ENCODE assay signal across 15 mouse cellular contexts in genomic region chr7:35415226-35415625, GRCm38 (mm10). TPM values are rescaled to one million over a fixed set of nuclear protein-coding genes. Genes with fewer than 3 reads are reported as not detected.
DNase-seq lines count a peak whose midpoint lies in the region; ATAC-seq and TF ChIP-seq lines count a peak whose summit lies in the region.
"Had no signal": no experiment of that assay in that cellular context is flagged by ENCODE, and none has a peak within 500 bp of the region (broad histone marks: within the 10 kb centered on the region; RNA-seq: fewer than 3 reads in every experiment).

No protein-coding gene starts in this region.

- TF ChIP-seq RAD21 in CH12.LX (IDR thresholded peaks at IDR 0.05; ENCODE audit: low read depth, low read length): no peak

- H3K4me2 ChIP-seq in kidney, embryonic 15.5 days: no peak overlapping the region
- no peak overlapping the region for H3K4me2 ChIP-seq in CH12.LX (ENCODE audit: insufficient read depth, low read depth, poor library complexity, severe bottlenecking)
- no peak overlapping the region for H3K4me2 ChIP-seq in intestine, embryonic 16.5 days (ENCODE audit: low read depth, low read length)
- H3K4me2 ChIP-seq: heart, embryonic 12.5 days had no signal

- DNase-seq in kidney, postnatal 10 days: no peak
- DNase-seq in CH12.LX (ENCODE audit: extremely low read depth): peak; percentile 54
- DNase-seq in thymus, postnatal 0 days (ENCODE audit: low spot score): peak; percentile 83
- DNase-seq in frontal cortex, postnatal 14 days (ENCODE audit: low spot score in 2 of 2): no peak
- DNase-seq: cerebellum, adult 11-12 months had no signal

- no peak for TF ChIP-seq CTCF in CH12.LX (conservative IDR thresholded peaks at IDR 0.05 in 1 of 2, IDR thresholded peaks at IDR 0.05 in 1 of 2; ENCODE audit: low read depth in 2 of 2, low read length in 2 of 2)

- in situ Hi-C loops in CH12.LX (cut with MboI; ENCODE audit: low pct_ligation_motif_present, low pct_unique_long_range_greater_than_20kb, low sequenced_read_pairs): no loop called here

- ATAC-seq in kidney, embryonic 15.5 days (replicated peaks; ENCODE audit: low FRiP score): no peak
- no peak for ATAC-seq in intestine, embryonic 16.5 days
- ATAC-seq in monocyte, adult 5-6 weeks (replicated peaks; ENCODE audit: insufficient number of reproducible peaks, low FRiP score, low TSS enrichment, poor library complexity, severe bottlenecking): no peak
- ATAC-seq: hindbrain, embryonic 16.5 days had no signal

- H3K27me3 ChIP-seq in kidney, embryonic 15.5 days: no peaks in the 10 kb centered on the region
- no peaks in the 10 kb centered on the region for H3K27me3 ChIP-seq in CH12.LX (replicated peaks)
- H3K27me3 ChIP-seq in intestine, embryonic 16.5 days (replicated peaks; ENCODE audit: control insufficient read depth, insufficient read depth, low read length): no peaks in the 10 kb centered on the region
- H3K27me3 ChIP-seq: heart, embryonic 12.5 days had no signal

- H3K4me3 ChIP-seq in kidney, embryonic 15.5 days (replicated peaks): no peak overlapping the region
- H3K4me3 ChIP-seq in CH12.LX (replicated peaks in 1 of 3; ENCODE audit: low read depth in 2 of 3, low read length in 2 of 3, poor library complexity in 1 of 3): no peak overlapping the region
- H3K4me3 ChIP-seq in intestine, embryonic 16.5 days (ENCODE audit: low read length): no peak overlapping the region
- H3K4me3 ChIP-seq: forebrain, embryonic 10.5 days; heart, embryonic 12.5 days; layer of hippocampus, adult 2 months had no signal

- WGBS in kidney, embryonic 15.5 days: 62% methylated on average over 5 of the region's 5 CpGs
- 66% methylated on average over 5 of the region's 5 CpGs for WGBS in intestine, embryonic 16.5 days

- H3K27ac ChIP-seq in kidney, embryonic 15.5 days: peak overlapping the region; percentile 66
- H3K27ac ChIP-seq in CH12.LX (ENCODE audit: insufficient read depth, low read depth): no peak overlapping the region
- H3K27ac ChIP-seq in intestine, embryonic 16.5 days (ENCODE audit: low read length): peak overlapping the region; percentile 88
- H3K27ac ChIP-seq: forebrain, embryonic 10.5 days; layer of hippocampus, adult 2 months; macrophage had no signal

- no peak for TF ChIP-seq POLR2A in CH12.LX (IDR thresholded peaks at IDR 0.05; ENCODE audit: low read depth, low read length)

- H3K4me1 ChIP-seq in kidney, embryonic 15.5 days: peaks cover 12% of the 10 kb centered on the region
- H3K4me1 ChIP-seq in CH12.LX (ENCODE audit: control insufficient read depth in 1 of 2, insufficient read depth in 2 of 2): peaks cover 2 to 32% of the 10 kb centered on the region in 2 experiments; a peak in 3 of 4 replicates
- 0 out of 2 replicates have a peak, but pooled peaks cover 4% of the 10 kb centered on the region for H3K4me1 ChIP-seq in intestine, embryonic 16.5 days (ENCODE audit: control insufficient read depth, insufficient read depth, low read length)
- H3K4me1 ChIP-seq: forebrain, embryonic 10.5 days had no signal

- no peak overlapping the region for H3K9ac ChIP-seq in kidney, embryonic 15.5 days
- H3K9ac ChIP-seq in CH12.LX (ENCODE audit: insufficient read depth, low read depth): no peak overlapping the region
- H3K9ac ChIP-seq in intestine, embryonic 16.5 days (ENCODE audit: low read depth, low read length): no peak overlapping the region
- H3K9ac ChIP-seq: heart, embryonic 12.5 days had no signal

- H3K79me2 ChIP-seq in CH12.LX (replicated peaks; ENCODE audit: control insufficient read depth, extremely low read depth, insufficient read depth, poor library complexity, severe bottlenecking): no peaks in the 10 kb centered on the region

- no peaks in the 10 kb centered on the region for H3K9me3 ChIP-seq in kidney, embryonic 15.5 days (replicated peaks)
- no peaks in the 10 kb centered on the region for H3K9me3 ChIP-seq in CH12.LX (replicated peaks; ENCODE audit: low read length)
- no peaks in the 10 kb centered on the region for H3K9me3 ChIP-seq in intestine, embryonic 16.5 days (ENCODE audit: control insufficient read depth, low read length)
- H3K9me3 ChIP-seq: forebrain, embryonic 10.5 days; heart, embryonic 12.5 days had no signal

- H3K36me3 ChIP-seq in kidney, embryonic 15.5 days: peaks cover 84% of the 10 kb centered on the region
- peaks cover 17 to 54% of the 10 kb centered on the region in 2 experiments for H3K36me3 ChIP-seq in CH12.LX (replicated peaks in 1 of 2; ENCODE audit: control insufficient read depth in 1 of 2, insufficient read depth in 1 of 2, low read length in 1 of 2)
- H3K36me3 ChIP-seq in intestine, embryonic 16.5 days (ENCODE audit: control insufficient read depth, insufficient read depth, low read length): peaks cover 12% of the 10 kb centered on the region; the same call in 1 of the 2 replicates

- TF ChIP-seq EP300 in CH12.LX (IDR thresholded peaks at IDR 0.05; ENCODE audit: low read length): no peak

- dilution Hi-C loops in CH12.LX (cut with MboI; ENCODE audit: extremely low pct_ligation_motif_present, extremely low pct_unique_long_range_greater_than_20kb, low sequenced_read_pairs): no loop called here

TF ChIP-seq in CH12.LX, 34 proteins besides CTCF, POLR2A, EP300 and RAD21:
- TF ChIP-seq CHD2 (IDR thresholded peaks at IDR 0.05; ENCODE audit: low read length) (peak; percentile 63), ZNF384 (IDR thresholded peaks at IDR 0.05; ENCODE audit: low read depth, low read length) (no peak), USF2 (conservative IDR thresholded peaks at IDR 0.05; ENCODE audit: low read depth, low read length) (no peak), NELFE (IDR thresholded peaks at IDR 0.05; ENCODE audit: low read depth, low read length) (no peak), GABPA (IDR thresholded peaks at IDR 0.05; ENCODE audit: insufficient replicate concordance, low read depth, low read length) (no peak)

RNA-seq across cellular contexts. Expression of gene Cep89, which starts 18.4 kb away (rescaled TPM):
- polyA plus RNA-seq in kidney, embryonic 15.5 days (2015; fragmentation: Nextera tagmentation; extraction: Ambion mirVana): 53.9 and 63.3 TPM in 2 replicates
- total RNA-seq in CH12.LX (2012; rRNA removed) (11.8 and 12.6 TPM in 2 replicates), CH12.LX (2014; rRNA removed) (5.2 and 6.7 TPM in 2 replicates)
- polyA plus RNA-seq in CH12.LX (2012; ENCODE audit: insufficient read length, low read depth): 25.4 and 28.7 TPM in 2 replicates
- polyA plus RNA-seq in intestine, embryonic 16.5 days (2015; fragmentation: Nextera tagmentation; extraction: Ambion mirVana): 41.4 and 45.0 TPM in 2 replicates
- 28.5 and 30.8 TPM in 2 replicates for polyA plus RNA-seq in thymus, postnatal 0 days (2015; fragmentation: Nextera tagmentation; extraction: Ambion mirVana)
- 10.7 to 21.7 TPM (median 11.2 TPM) in 3 replicates for total RNA-seq in monocyte, adult 5-6 weeks (2017)

RNA-seq across cellular contexts. Expression of gene Faap24, which starts 18.6 kb away (rescaled TPM):
- 19.4 and 20.2 TPM in 2 replicates for polyA plus RNA-seq in kidney, embryonic 15.5 days (2015; fragmentation: Nextera tagmentation; extraction: Ambion mirVana)
- 17.6 and 24.1 TPM in 2 replicates for total RNA-seq in CH12.LX (2012; rRNA removed)
- total RNA-seq in CH12.LX (2014; rRNA removed): 20.2 and 23.1 TPM in 2 replicates
- polyA plus RNA-seq in CH12.LX (2012; ENCODE audit: insufficient read length, low read depth): 50.7 and 55.1 TPM in 2 replicates
- polyA plus RNA-seq in intestine, embryonic 16.5 days (2015; fragmentation: Nextera tagmentation; extraction: Ambion mirVana): 21.1 and 22.5 TPM in 2 replicates
- polyA plus RNA-seq in thymus, postnatal 0 days (2015; fragmentation: Nextera tagmentation; extraction: Ambion mirVana): 30.7 and 35.4 TPM in 2 replicates
- 1.8 to 11.2 TPM (median 9.2 TPM) in 3 replicates for total RNA-seq in monocyte, adult 5-6 weeks (2017)

RNA-seq across cellular contexts. Expression of gene Slc7a9, which starts 33.4 kb away (rescaled TPM):
- 8.4 and 9.2 TPM in 2 replicates for polyA plus RNA-seq in kidney, embryonic 15.5 days (2015; fragmentation: Nextera tagmentation; extraction: Ambion mirVana)
- total RNA-seq in CH12.LX (2012; rRNA removed) (not detected in 2 replicates), CH12.LX (2014; rRNA removed) (not detected in 2 replicates)
- not detected in 2 replicates for polyA plus RNA-seq in CH12.LX (2012; ENCODE audit: insufficient read length, low read depth)
- 126 and 165 TPM in 2 replicates for polyA plus RNA-seq in intestine, embryonic 16.5 days (2015; fragmentation: Nextera tagmentation; extraction: Ambion mirVana)
- polyA plus RNA-seq in thymus, postnatal 0 days (2015; fragmentation: Nextera tagmentation; extraction: Ambion mirVana): not detected in 2 replicates
- not detected in 3 replicates for total RNA-seq in monocyte, adult 5-6 weeks (2017)
- total RNA-seq: adrenal gland, postnatal 10 days; layer of hippocampus, adult 2 months; liver, adult 2 months had no signal
- polyA plus RNA-seq: macrophage had no signal

Comparison
In these comparisons a context has a peak if more than half of its experiments do, and no peak if none do; other contexts are left out.
1. DNase-seq: peak in CH12.LX (single experiment) and thymus, postnatal 0 days (single experiment); none in kidney, postnatal 10 days (single experiment) and frontal cortex, postnatal 14 days (0 of 2).
2. RNA of gene Slc7a9, which starts 33.4 kb away (polyA plus RNA-seq): 126 to 165 TPM in intestine, embryonic 16.5 days; 8.4 to 9.2 TPM in kidney, embryonic 15.5 days, not detected in thymus, postnatal 0 days and not detected in CH12.LX; every median in the first group is over 10 times any median in the second.